Mouse (Mus musculus): ENCODE measurements around the gene Gpr1.
A peak's percentile ranks its signal among the peaks of the same experiment; 100 is the strongest.
"Not testable (repeated sequence)": the region's sequence is repeated elsewhere in the genome, so short reads cannot be mapped to it uniquely, and the experiment has no call there.

The Gpr1 gene

GRCm38 (mm10) chr1:63181019-63181418 is 33.3 kb downstream of the Gpr1 start:
- Histone ChIP-seq H3K4me1 (replicated peaks; ENCODE audit: low read depth, low read length) (peaks cover 28% of the 10 kb centered on the region), H3K4me3 (replicated peaks; ENCODE audit: low read length) (no peak overlapping the region), H3K9me3 (ENCODE audit: low read length) (peaks cover 5% of the 10 kb centered on the region), H3K27me3 (ENCODE audit: insufficient read depth, low read length) (no peaks in the 10 kb centered on the region), H3K36me3 (ENCODE audit: insufficient read depth, low read length) (peaks cover 48% of the 10 kb centered on the region)
- TF ChIP-seq POU5F1 (IDR thresholded peaks at IDR 0.05; ENCODE audit: borderline replicate concordance, low read length), result no peak
- no peak for TF ChIP-seq NANOG (IDR thresholded peaks at IDR 0.05; ENCODE audit: borderline replicate concordance, low read length)
- TF ChIP-seq CTCF (conservative IDR thresholded peaks at IDR 0.05; ENCODE audit: low read length), result peak; percentile 94

GRCm38 (mm10) chr1:63180575-63180974 is 33.8 kb downstream of the Gpr1 start:
- not testable (repeated sequence) for H3K27me3 ChIP-seq (ENCODE audit: insufficient read depth, low read length); H3K9me3 ChIP-seq (ENCODE audit: low read length); H3K4me3 ChIP-seq (replicated peaks; ENCODE audit: low read length)
- peaks cover 30% of the 10 kb centered on the region for H3K4me1 ChIP-seq (replicated peaks; ENCODE audit: low read depth, low read length)
- H3K36me3 ChIP-seq (ENCODE audit: insufficient read depth, low read length), result peaks cover 48% of the 10 kb centered on the region

GRCm38 (mm10) chr1:63180122-63180521 is 34.2 kb downstream of the Gpr1 start:
- H3K4me1 ChIP-seq (replicated peaks; ENCODE audit: low read depth, low read length), result peaks cover 34% of the 10 kb centered on the region
- no peak for TF ChIP-seq NANOG (IDR thresholded peaks at IDR 0.05; ENCODE audit: borderline replicate concordance, low read length)
- no peak for TF ChIP-seq POU5F1 (IDR thresholded peaks at IDR 0.05; ENCODE audit: borderline replicate concordance, low read length)
- TF ChIP-seq CTCF (conservative IDR thresholded peaks at IDR 0.05; ENCODE audit: low read length), result no peak
- H3K27me3 ChIP-seq (ENCODE audit: insufficient read depth, low read length), result no peaks in the 10 kb centered on the region
- H3K36me3 ChIP-seq (ENCODE audit: insufficient read depth, low read length), result peaks cover 50% of the 10 kb centered on the region
- H3K9me3 ChIP-seq (ENCODE audit: low read length), result no peaks in the 10 kb centered on the region
- H3K4me3 ChIP-seq (replicated peaks; ENCODE audit: low read length), result no peak overlapping the region

GRCm38 (mm10) chr1:63178308-63178707 is 36.0 kb downstream of the Gpr1 start:
- H3K4me1 ChIP-seq (replicated peaks; ENCODE audit: low read depth, low read length), result peaks cover 45% of the 10 kb centered on the region
- peak overlapping the region; percentile 100 for H3K4me3 ChIP-seq (replicated peaks; ENCODE audit: low read length)
- TF ChIP-seq NANOG (IDR thresholded peaks at IDR 0.05; ENCODE audit: borderline replicate concordance, low read length) (no peak), CTCF (conservative IDR thresholded peaks at IDR 0.05; ENCODE audit: low read length) (no peak), POU5F1 (IDR thresholded peaks at IDR 0.05; ENCODE audit: borderline replicate concordance, low read length) (no peak)
- peaks cover 61% of the 10 kb centered on the region for H3K36me3 ChIP-seq (ENCODE audit: insufficient read depth, low read length)
- H3K27me3 ChIP-seq (ENCODE audit: insufficient read depth, low read length), result no peaks in the 10 kb centered on the region
- H3K9me3 ChIP-seq (ENCODE audit: low read length), result no peaks in the 10 kb centered on the region

- Histone ChIP-seq H3K4me1 (replicated peaks; ENCODE audit: low read depth, low read length) (peaks cover 45% of the 10 kb centered on the region), H3K27me3 (ENCODE audit: insufficient read depth, low read length) (no peaks in the 10 kb centered on the region), H3K36me3 (ENCODE audit: insufficient read depth, low read length) (peaks cover 58% of the 10 kb centered on the region), H3K4me3 (replicated peaks; ENCODE audit: low read length) (peak within 1 kb of the TSS; percentile 100), H3K9me3 (ENCODE audit: low read length) (no peaks in the 10 kb centered on the region)
- TF ChIP-seq POU5F1 (IDR thresholded peaks at IDR 0.05; ENCODE audit: borderline replicate concordance, low read length), result no peak
- no peak for TF ChIP-seq NANOG (IDR thresholded peaks at IDR 0.05; ENCODE audit: borderline replicate concordance, low read length)
- no peak for TF ChIP-seq CTCF (conservative IDR thresholded peaks at IDR 0.05; ENCODE audit: low read length)
These were observed 37.5 kb downstream of the Gpr1 start, which contains the start of the genes Eef1b2 and Ndufs1 for GRCm38 (mm10) chr1:63176604-63177421. Gene Eef1b2 (plus strand): TSS chr1:63176825. Gene Ndufs1 (minus strand): TSS chr1:63176833.

GRCm38 (mm10) chr1:63176259-63176603 is 38.1 kb downstream of the Gpr1 start:
- H3K4me1 ChIP-seq (replicated peaks; ENCODE audit: low read depth, low read length), result peaks cover 42% of the 10 kb centered on the region
- peaks cover 59% of the 10 kb centered on the region for H3K36me3 ChIP-seq (ENCODE audit: insufficient read depth, low read length)
- peak overlapping the region; percentile 100 for H3K4me3 ChIP-seq (replicated peaks; ENCODE audit: low read length)
- no peaks in the 10 kb centered on the region for H3K27me3 ChIP-seq (ENCODE audit: insufficient read depth, low read length)
- TF ChIP-seq CTCF (conservative IDR thresholded peaks at IDR 0.05; ENCODE audit: low read length), result no peak
- TF ChIP-seq NANOG (IDR thresholded peaks at IDR 0.05; ENCODE audit: borderline replicate concordance, low read length), result no peak
- TF ChIP-seq POU5F1 (IDR thresholded peaks at IDR 0.05; ENCODE audit: borderline replicate concordance, low read length), result no peak
- no peaks in the 10 kb centered on the region for H3K9me3 ChIP-seq (ENCODE audit: low read length)

- Histone ChIP-seq H3K4me3 (replicated peaks; ENCODE audit: low read length) (peak overlapping the region; percentile 100), H3K4me1 (replicated peaks; ENCODE audit: low read depth, low read length) (peaks cover 41% of the 10 kb centered on the region), H3K36me3 (ENCODE audit: insufficient read depth, low read length) (peaks cover 62% of the 10 kb centered on the region), H3K27me3 (ENCODE audit: insufficient read depth, low read length) (no peaks in the 10 kb centered on the region), H3K9me3 (ENCODE audit: low read length) (no peaks in the 10 kb centered on the region)
- TF ChIP-seq POU5F1 (IDR thresholded peaks at IDR 0.05; ENCODE audit: borderline replicate concordance, low read length) (no peak), NANOG (IDR thresholded peaks at IDR 0.05; ENCODE audit: borderline replicate concordance, low read length) (no peak), CTCF (conservative IDR thresholded peaks at IDR 0.05; ENCODE audit: low read length) (no peak)
These were observed 38.5 kb downstream of the Gpr1 start for GRCm38 (mm10) chr1:63175853-63176252.

- H3K4me3 ChIP-seq (replicated peaks; ENCODE audit: low read length), result no peak overlapping the region
- no peaks in the 10 kb centered on the region for H3K27me3 ChIP-seq (ENCODE audit: insufficient read depth, low read length)
- H3K9me3 ChIP-seq (ENCODE audit: low read length), result no peaks in the 10 kb centered on the region
- TF ChIP-seq POU5F1 (IDR thresholded peaks at IDR 0.05; ENCODE audit: borderline replicate concordance, low read length), result no peak
- H3K36me3 ChIP-seq (ENCODE audit: insufficient read depth, low read length), result peaks cover 86% of the 10 kb centered on the region
- peaks cover 27% of the 10 kb centered on the region for H3K4me1 ChIP-seq (replicated peaks; ENCODE audit: low read depth, low read length)
These were observed 45.7 kb downstream of the Gpr1 start for GRCm38 (mm10) chr1:63168638-63169037.

GRCm38 (mm10) chr1:63140231-63140630 is 74.1 kb downstream of the Gpr1 start:
- H3K36me3 ChIP-seq (ENCODE audit: insufficient read depth, low read length), result peaks cover 42% of the 10 kb centered on the region
- no peaks in the 10 kb centered on the region for H3K9me3 ChIP-seq (ENCODE audit: low read length)
- H3K4me1 ChIP-seq (replicated peaks; ENCODE audit: low read depth, low read length), result peaks cover 79% of the 10 kb centered on the region
- H3K27me3 ChIP-seq (ENCODE audit: insufficient read depth, low read length), result no peaks in the 10 kb centered on the region
- no peak for TF ChIP-seq NANOG (IDR thresholded peaks at IDR 0.05; ENCODE audit: borderline replicate concordance, low read length)
- peak overlapping the region; percentile 72 for H3K4me3 ChIP-seq (replicated peaks; ENCODE audit: low read length)

GRCm38 (mm10) chr1:63138586-63138985 is 75.8 kb downstream of the Gpr1 start:
- peaks cover 26% of the 10 kb centered on the region for H3K36me3 ChIP-seq (ENCODE audit: insufficient read depth, low read length)
- not testable (repeated sequence) for H3K9me3 ChIP-seq (ENCODE audit: low read length); H3K27me3 ChIP-seq (ENCODE audit: insufficient read depth, low read length)
- peaks cover 88% of the 10 kb centered on the region for H3K4me1 ChIP-seq (replicated peaks; ENCODE audit: low read depth, low read length)
- peak overlapping the region; percentile 72 for H3K4me3 ChIP-seq (replicated peaks; ENCODE audit: low read length)

All from E14TG2a.4 (cell line).